Mouse (Mus musculus) megakaryocyte progenitor cell, adult 5-6 weeks (primary cell): ENCODE data around the gene Tmem121. TPM values are rescaled to one million over a fixed set of nuclear protein-coding genes. Genes with fewer than 3 reads are reported as not detected.
"Not testable (repeated sequence)": the region's sequence is repeated elsewhere in the genome, so short reads cannot be mapped to it uniquely, and the experiment has no call there.

Experiments used
- ATAC-seq: replicated peaks from 2 replicates; pipeline ENCODE4 v1.8.0; 2016; ENCODE audit warnings: mild to moderate bottlenecking, moderate TSS enrichment, inconsistent platforms; ENCODE audit not compliant: poor library complexity
- total RNA-seq, 2 experiments: library from RNA; stranded (forward) in 1 of 2; stranded (reverse) in 1 of 2; fragments of 157-497, 149-512 nt in 1 of 2; fragments of 200-1000 nt in 1 of 2; gene quantifications; 2 replicates each; pipeline versions ENCODE4 v1.2.3 to v1.2.4; 2015 to 2017

Gene Tmem121
- total RNA-seq, 2 experiments from 2014 or later: 0.12 to 0.17 TPM

GRCm38 (mm10) chr12:113184945-113185344, 785 bp upstream of the Tmem121 start:
- no peak for ATAC-seq

GRCm38 (mm10) chr12:113186326-113187010, 738 bp downstream of the Tmem121 start:
- ATAC-seq: no peak

GRCm38 (mm10) chr12:113187011-113187375, 1.3 kb downstream of the Tmem121 start:
- ATAC-seq: no peak

GRCm38 (mm10) chr12:113187584-113188295, 2.0 kb downstream of the Tmem121 start:
- peak; percentile 87 for ATAC-seq

- no peak for ATAC-seq
Measured at GRCm38 (mm10) chr12:113188349-113189055, 2.8 kb downstream of the Tmem121 start.

GRCm38 (mm10) chr12:113193423-113193822, 7.7 kb downstream of the Tmem121 start:
- ATAC-seq: peak; percentile 14; the same call in 1 of the 2 replicates

GRCm38 (mm10) chr12:113199132-113199531, 13.4 kb downstream of the Tmem121 start:
- not testable (repeated sequence) for ATAC-seq

GRCm38 (mm10) chr12:113201301-113201700, 15.6 kb downstream of the Tmem121 start:
- no peak for ATAC-seq

GRCm38 (mm10) chr12:113202008-113202407, 16.3 kb downstream of the Tmem121 start:
- ATAC-seq: peak; percentile 54; the same call in 1 of the 2 replicates

GRCm38 (mm10) chr12:113203522-113203921, 17.8 kb downstream of the Tmem121 start:
- no peak for ATAC-seq

GRCm38 (mm10) chr12:113205251-113205942, 19.7 kb downstream of the Tmem121 start:
- ATAC-seq: 0 out of 2 replicates have a peak, but pooled peaks have one; percentile 34

- ATAC-seq: no peak
Measured at GRCm38 (mm10) chr12:113207737-113208136, 22.0 kb downstream of the Tmem121 start.

GRCm38 (mm10) chr12:113210586-113211378, 25.1 kb downstream of the Tmem121 start:
- 0 out of 2 replicates have a peak, but pooled peaks have one; percentile 21 for ATAC-seq

- ATAC-seq: no peak
Measured at GRCm38 (mm10) chr12:113211772-113212171, 26.0 kb downstream of the Tmem121 start.

GRCm38 (mm10) chr12:113212326-113212924, 26.7 kb downstream of the Tmem121 start:
- ATAC-seq: no peak; the same call in 1 of the 2 replicates

GRCm38 (mm10) chr12:113213226-113213625, 27.5 kb downstream of the Tmem121 start:
- no peak for ATAC-seq

GRCm38 (mm10) chr12:113214072-113214808, 28.5 kb downstream of the Tmem121 start:
- ATAC-seq: no peak

GRCm38 (mm10) chr12:113214972-113215666, 29.4 kb downstream of the Tmem121 start:
- ATAC-seq: 0 out of 2 replicates have a peak, but pooled peaks have one; percentile 6
